22 mouse cellular contexts compared by ENCODE assay signal in the genomic region with DNA sequence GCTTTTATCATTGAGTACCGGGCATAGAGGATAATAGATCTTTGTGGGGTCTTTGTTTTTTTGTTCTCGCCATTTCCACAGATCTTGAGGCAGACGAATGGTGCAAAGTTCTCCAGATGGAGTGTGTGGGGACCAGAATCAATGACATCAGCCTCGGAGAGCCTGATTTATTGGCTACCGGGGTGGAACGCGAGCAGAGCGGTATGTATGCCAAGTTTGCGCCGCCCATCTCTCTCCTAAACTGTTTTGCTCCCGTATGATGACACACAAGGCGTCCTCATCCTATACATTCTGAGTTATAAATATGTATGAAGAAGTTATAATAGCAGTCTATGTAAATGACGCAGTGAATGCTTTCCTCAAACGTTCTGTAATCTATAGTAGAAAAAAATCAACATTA.
DNase-seq lines count a peak whose midpoint lies in the region; ATAC-seq lines count a peak whose summit lies in the region.
"Had no signal": no experiment of that assay in that cellular context is flagged by ENCODE, and none has a peak within 500 bp of the region (broad histone marks: within the 10 kb centered on the region; RNA-seq: fewer than 3 reads in every experiment).

No protein-coding gene starts in this region.

- no peak overlapping the region for H3K4me3 ChIP-seq in forebrain, embryonic 15.5 days
- no peak overlapping the region for H3K4me3 ChIP-seq in forebrain, embryonic 14.5 days (ENCODE audit: low read depth, low read length)
- H3K4me3 ChIP-seq: embryonic facial prominence, embryonic 15.5 days; erythroblast, embryonic 14.5 days; heart, embryonic 13.5 days had no signal

- no peak overlapping the region for H3K4me2 ChIP-seq in forebrain, embryonic 15.5 days (replicated peaks)
- H3K4me2 ChIP-seq in forebrain, embryonic 14.5 days (ENCODE audit: low read length) = no peak overlapping the region
- H3K4me2 ChIP-seq: embryonic facial prominence, embryonic 15.5 days; heart, embryonic 13.5 days had no signal

- intact Hi-C loops in left cerebral cortex, postnatal 14 days (cut with DNase I) = no loop called here

- H3K36me3 ChIP-seq in forebrain, embryonic 15.5 days = no peaks in the 10 kb centered on the region
- peaks cover 3% of the 10 kb centered on the region; the same call in 1 of the 2 replicates for H3K36me3 ChIP-seq in forebrain, embryonic 14.5 days (ENCODE audit: control insufficient read depth, insufficient read depth, low read length)
- H3K36me3 ChIP-seq: embryonic facial prominence, embryonic 15.5 days; G1E; heart, embryonic 13.5 days had no signal

- 71% methylated on average over 14 of the region's 14 CpGs for WGBS in forebrain, embryonic 15.5 days
- 76% methylated on average over 14 of the region's 14 CpGs for WGBS in forebrain, embryonic 14.5 days

- peak overlapping the region; percentile 51; the same call in 1 of the 2 replicates for H3K27ac ChIP-seq in forebrain, embryonic 15.5 days (replicated peaks)
- no peak overlapping the region for H3K27ac ChIP-seq in forebrain, embryonic 14.5 days (ENCODE audit: low read depth, low read length)
- H3K27ac ChIP-seq: embryonic facial prominence, embryonic 15.5 days; heart, embryonic 13.5 days; hindbrain, postnatal 0 days had no signal

- no peak overlapping the region for H3K9ac ChIP-seq in forebrain, embryonic 15.5 days (replicated peaks)
- H3K9ac ChIP-seq in forebrain, embryonic 14.5 days (ENCODE audit: low read length) = no peak overlapping the region
- H3K9ac ChIP-seq: embryonic facial prominence, embryonic 15.5 days; heart, embryonic 13.5 days had no signal

- H3K9me3 ChIP-seq in forebrain, embryonic 15.5 days = no peaks in the 10 kb centered on the region
- H3K9me3 ChIP-seq in forebrain, embryonic 14.5 days (replicated peaks; ENCODE audit: control insufficient read depth, low read length) = no peaks in the 10 kb centered on the region
- H3K9me3 ChIP-seq: embryonic facial prominence, embryonic 15.5 days; heart, embryonic 13.5 days had no signal

- DNase-seq in forebrain, embryonic 14.5 days (ENCODE audit: low spot score) = no peak
- peak; percentile 33 to 53 for DNase-seq in frontal cortex, postnatal 36 days (ENCODE audit: low spot score in 2 of 2)
- no peak for DNase-seq in frontal cortex, postnatal 10 days (ENCODE audit: low spot score in 2 of 2)
- DNase-seq in left cerebral cortex, postnatal 14 days (ENCODE audit: low spot score in 2 of 2) = peak; percentile 25 to 59
- DNase-seq in left cerebral cortex, adult 11 months (ENCODE audit: low spot score) = no peak
- peak; percentile 56 for DNase-seq in brain, adult 2 months (ENCODE audit: low read depth, low spot score)
- DNase-seq: adrenal gland, adult 8-10 months; adrenal gland, postnatal 36 days; B cell, adult 2 months; cerebellum, adult 11 months; cerebellum, adult 8-10 months; cerebellum, postnatal 14 days; embryo, embryonic 11 days; gastrocnemius, postnatal 10 days; heart, postnatal 36 days had no signal

- peaks cover 19% of the 10 kb centered on the region for H3K4me1 ChIP-seq in forebrain, embryonic 15.5 days
- peaks cover 5% of the 10 kb centered on the region; the same call in 1 of the 2 replicates for H3K4me1 ChIP-seq in forebrain, embryonic 14.5 days (ENCODE audit: control insufficient read depth, insufficient read depth, low read length)
- H3K4me1 ChIP-seq: embryonic facial prominence, embryonic 15.5 days had no signal

- ATAC-seq in forebrain, embryonic 15.5 days (replicated peaks) = no peak
- no peak for ATAC-seq in forebrain, embryonic 14.5 days
- ATAC-seq: CD4-positive, CD25-positive, alpha-beta regulatory T cell, adult 4 months; hindbrain, postnatal 0 days had no signal

- no peaks in the 10 kb centered on the region for H3K27me3 ChIP-seq in forebrain, embryonic 15.5 days
- H3K27me3 ChIP-seq in forebrain, embryonic 14.5 days (replicated peaks; ENCODE audit: control insufficient read depth, insufficient read depth, low read length) = no peaks in the 10 kb centered on the region
- H3K27me3 ChIP-seq: embryonic facial prominence, embryonic 15.5 days; heart, embryonic 13.5 days had no signal

Comparison
In these comparisons a context has a peak if more than half of its experiments do, and no peak if none do; other contexts are left out.
1. DNase-seq: peak in frontal cortex, postnatal 36 days (2 of 2), left cerebral cortex, postnatal 14 days (2 of 2) and brain, adult 2 months (single experiment); none in forebrain, embryonic 14.5 days (single experiment), frontal cortex, postnatal 10 days (0 of 2) and left cerebral cortex, adult 11 months (single experiment).